Mouse (Mus musculus): ENCODE data around the gene Prkd3. TPM values are rescaled to one million over a fixed set of nuclear protein-coding genes. Genes with fewer than 3 reads are reported as not detected.

The Prkd3 gene
- polyA plus RNA-seq, 1 experiment from 2014 or later = 56.8 TPM

Other genes starting within 250 kb of the Prkd3 start
- gene Heatr5b, start 185.5 kb downstream of the Prkd3 start, polyA plus RNA-seq (2016; fragmentation: Nextera tagmentation; extraction: Ambion mirVana) = 15.9 and 21.6 TPM in 2 replicates
- gene Gpatch11, start 185.2 kb downstream of the Prkd3 start, polyA plus RNA-seq (2016; fragmentation: Nextera tagmentation; extraction: Ambion mirVana) = 48.2 and 52.4 TPM in 2 replicates
- gene Eif2ak2, start 138.2 kb downstream of the Prkd3 start, polyA plus RNA-seq (2016; fragmentation: Nextera tagmentation; extraction: Ambion mirVana) = 16.1 TPM in 2 replicates
- gene Sult6b1, start 113.8 kb downstream of the Prkd3 start, polyA plus RNA-seq (2016; fragmentation: Nextera tagmentation; extraction: Ambion mirVana) = 0.10 TPM in 1 of 2 replicates, not detected in the other
- 106 and 107 TPM in 2 replicates for gene Cebpzos, start 104.3 kb downstream of the Prkd3 start, polyA plus RNA-seq (2016; fragmentation: Nextera tagmentation; extraction: Ambion mirVana)
- 70.8 and 73.4 TPM in 2 replicates for gene Cebpz, start 83.8 kb downstream of the Prkd3 start, polyA plus RNA-seq (2016; fragmentation: Nextera tagmentation; extraction: Ambion mirVana)
- 50.7 and 59.4 TPM in 2 replicates for gene Ndufaf7, start 83.7 kb downstream of the Prkd3 start, polyA plus RNA-seq (2016; fragmentation: Nextera tagmentation; extraction: Ambion mirVana)
- 2.6 and 3.1 TPM in 2 replicates for gene Qpct, start 31.1 kb upstream of the Prkd3 start, polyA plus RNA-seq (2016; fragmentation: Nextera tagmentation; extraction: Ambion mirVana)

Data from limb, embryonic 12.5 days (tissue).